Mouse (Mus musculus) A20 (cell line): Measurements from ENCODE around the gene Cep70.

Experiments
- DNase-seq: peaks from one replicate; pipeline ENCODE4 v3.0.0-alpha.2; 2011; ENCODE audit warnings: low read depth, low spot score

The Cep70 gene

GRCm38 (mm10) chr9:99243190-99243894, at the start of gene Cep70:
TSS of gene Cep70 (plus strand) at chr9:99243367.
- peak; percentile 97 for DNase-seq

GRCm38 (mm10) chr9:99212643-99213042, 30.5 kb upstream of the Cep70 start:
- no peak for DNase-seq

GRCm38 (mm10) chr9:99216182-99216581, 27.0 kb upstream of the Cep70 start:
- DNase-seq: no peak

- peak; percentile 56 for DNase-seq
Observed at GRCm38 (mm10) chr9:99217999-99218719, 25.0 kb upstream of the Cep70 start.

GRCm38 (mm10) chr9:99221636-99222035, 21.5 kb upstream of the Cep70 start:
- no peak for DNase-seq

- DNase-seq: no peak
Observed at GRCm38 (mm10) chr9:99224583-99224982, 18.6 kb upstream of the Cep70 start.

- DNase-seq: peak; percentile 74
Observed at GRCm38 (mm10) chr9:99229450-99229849, 13.7 kb upstream of the Cep70 start.

GRCm38 (mm10) chr9:99237139-99237538, 6.0 kb upstream of the Cep70 start, which contains the start of gene Faiml:
TSS of gene Faiml (minus strand) at chr9:99237239.
- no peak for DNase-seq

- DNase-seq: no peak
Observed at GRCm38 (mm10) chr9:99238276-99238675, 4.9 kb upstream of the Cep70 start.

- no peak for DNase-seq
Observed at GRCm38 (mm10) chr9:99239256-99239655, 3.9 kb upstream of the Cep70 start.

GRCm38 (mm10) chr9:99240571-99240970, 2.6 kb upstream of the Cep70 start:
- DNase-seq: peak; percentile 17

GRCm38 (mm10) chr9:99242035-99242434, 1.1 kb upstream of the Cep70 start:
- DNase-seq: peak; percentile 70

GRCm38 (mm10) chr9:99242533-99243189, 506 bp upstream of the Cep70 start:
- DNase-seq: no peak

GRCm38 (mm10) chr9:99243895-99244293, 727 bp downstream of the Cep70 start:
- no peak for DNase-seq

- DNase-seq: no peak
Observed at GRCm38 (mm10) chr9:99248304-99248703, 5.1 kb downstream of the Cep70 start.

GRCm38 (mm10) chr9:99248906-99249305, 5.7 kb downstream of the Cep70 start:
- DNase-seq: no peak

GRCm38 (mm10) chr9:99253861-99254260, 10.7 kb downstream of the Cep70 start:
- no peak for DNase-seq

GRCm38 (mm10) chr9:99256206-99256605, 13.0 kb downstream of the Cep70 start:
- no peak for DNase-seq

- DNase-seq: peak; percentile 23
Observed at GRCm38 (mm10) chr9:99256821-99257220, 13.7 kb downstream of the Cep70 start.

GRCm38 (mm10) chr9:99258891-99259290, 15.7 kb downstream of the Cep70 start:
- DNase-seq: no peak

GRCm38 (mm10) chr9:99304296-99304695, 61.1 kb downstream of the Cep70 start:
- no peak for DNase-seq

GRCm38 (mm10) chr9:99306226-99306625, 63.1 kb downstream of the Cep70 start:
- no peak for DNase-seq
